8 mouse cellular contexts compared by ENCODE assay signal in genomic region chr5:100719235-100720088, GRCm38 (mm10). TPM values are rescaled to one million over a fixed set of nuclear protein-coding genes. Genes with fewer than 3 reads are reported as not detected.
DNase-seq lines count a peak whose midpoint lies in the region; ATAC-seq and TF ChIP-seq lines count a peak whose summit lies in the region.

TSS of gene Hpse (minus strand) at chr5:100719716.

- no peak for TF ChIP-seq POLR2A in ES-Bruce4 (IDR thresholded peaks at IDR 0.05; ENCODE audit: insufficient read depth, low read length)

- peak; percentile 75 for ATAC-seq in forebrain, embryonic 16.5 days
- peak; percentile 29 to 37; a peak in 3 of 4 replicates for ATAC-seq in hematopoietic stem cell, adult 5-6 weeks (replicated peaks in 1 of 2; ENCODE audit: insufficient read depth in 1 of 2, low FRiP score in 2 of 2, low TSS enrichment in 1 of 2, low read depth in 1 of 2, poor library complexity in 2 of 2, severe bottlenecking in 2 of 2)
- ATAC-seq in limb, embryonic 11.5 days (ENCODE audit: insufficient number of reproducible peaks, low FRiP score, low TSS enrichment, low read depth) = peak; percentile 65; the same call in 1 of the 2 replicates

- H3K4me2 ChIP-seq in forebrain, embryonic 16.5 days (ENCODE audit: low read length) = peak within 1 kb of the TSS; percentile 98
- peak within 1 kb of the TSS; percentile 79 for H3K4me2 ChIP-seq in limb, embryonic 11.5 days (ENCODE audit: low read depth, severe bottlenecking)

- no peak for TF ChIP-seq CTCF in ES-Bruce4 (IDR thresholded peaks at IDR 0.05; ENCODE audit: low read depth, low read length)

- no peaks in the 10 kb centered on the region for H3K9me3 ChIP-seq in ES-Bruce4 (replicated peaks; ENCODE audit: control insufficient read depth, insufficient read depth, low read length, poor library complexity, severe bottlenecking)
- no peaks in the 10 kb centered on the region for H3K9me3 ChIP-seq in forebrain, embryonic 16.5 days (ENCODE audit: control insufficient read depth, low read length)
- H3K9me3 ChIP-seq in limb, embryonic 11.5 days (ENCODE audit: control insufficient read depth, low read length) = no peaks in the 10 kb centered on the region

- H3K9ac ChIP-seq in ES-Bruce4 (ENCODE audit: low read depth, poor library complexity, severe bottlenecking) = peak within 1 kb of the TSS; percentile 49
- peak within 1 kb of the TSS; percentile 59 for H3K9ac ChIP-seq in forebrain, embryonic 16.5 days (replicated peaks; ENCODE audit: low read depth, low read length)
- peak within 1 kb of the TSS; percentile 66 for H3K9ac ChIP-seq in limb, embryonic 11.5 days (ENCODE audit: low read length)

- H3K27ac ChIP-seq in ES-Bruce4 (ENCODE audit: insufficient read depth, low read length) = no peak within 1 kb of the TSS
- H3K27ac ChIP-seq in forebrain, embryonic 16.5 days (ENCODE audit: low read length) = no peak within 1 kb of the TSS
- no peak within 1 kb of the TSS for H3K27ac ChIP-seq in limb, embryonic 11.5 days (replicated peaks; ENCODE audit: low read depth, low read length)

- no peaks in the 10 kb centered on the region for H3K4me1 ChIP-seq in ES-Bruce4 (ENCODE audit: control insufficient read depth, insufficient read depth, low read length)
- H3K4me1 ChIP-seq in forebrain, embryonic 16.5 days (replicated peaks; ENCODE audit: control insufficient read depth, insufficient read depth, low read length) = peaks cover 13% of the 10 kb centered on the region
- H3K4me1 ChIP-seq in limb, embryonic 11.5 days (ENCODE audit: control insufficient read depth, insufficient read depth, low read length) = no peaks in the 10 kb centered on the region

- no peak for TF ChIP-seq EP300 in ES-Bruce4 (IDR thresholded peaks at IDR 0.05; ENCODE audit: insufficient read depth, low read depth, low read length)

- H3K27me3 ChIP-seq in ES-Bruce4 (ENCODE audit: control insufficient read depth, insufficient read depth, low read length, poor library complexity, severe bottlenecking) = no peaks in the 10 kb centered on the region
- H3K27me3 ChIP-seq in forebrain, embryonic 16.5 days (replicated peaks; ENCODE audit: control insufficient read depth, insufficient read depth, low read length) = peaks cover 3% of the 10 kb centered on the region; the same call in 1 of the 2 replicates
- peaks cover 6% of the 10 kb centered on the region for H3K27me3 ChIP-seq in limb, embryonic 11.5 days (ENCODE audit: control insufficient read depth, insufficient read depth, low read length)

- under 1% methylated on average over 40 of the region's 56 CpGs for WGBS in forebrain, embryonic 16.5 days
- under 1% methylated on average over 49 of the region's 56 CpGs for WGBS in limb, embryonic 11.5 days

- DNase-seq in adrenal gland, adult 8-10 months = peak; percentile 5
- peak; percentile 56 for DNase-seq in limb, embryonic 11.5 days (ENCODE audit: low spot score)
- DNase-seq in mesoderm, embryonic 11.5 days (ENCODE audit: low read depth, low spot score) = peak; percentile 43
- DNase-seq in spleen, postnatal 36 days (ENCODE audit: low spot score in 2 of 2) = peak; percentile 50 to 51
- DNase-seq in layer of hippocampus, adult 8-10 months (ENCODE audit: low spot score in 2 of 2) = no peak

- H3K4me3 ChIP-seq in ES-Bruce4 (ENCODE audit: low read depth, low read length) = peak within 1 kb of the TSS; percentile 46
- peak within 1 kb of the TSS; percentile 55 for H3K4me3 ChIP-seq in forebrain, embryonic 16.5 days (replicated peaks; ENCODE audit: low read length)
- peak within 1 kb of the TSS; percentile 45 for H3K4me3 ChIP-seq in limb, embryonic 11.5 days (ENCODE audit: low read depth, low read length)

- no peaks in the 10 kb centered on the region for H3K36me3 ChIP-seq in ES-Bruce4 (ENCODE audit: control insufficient read depth, insufficient read depth, low read length, poor library complexity, severe bottlenecking)
- H3K36me3 ChIP-seq in forebrain, embryonic 16.5 days (ENCODE audit: control insufficient read depth, insufficient read depth) = no peaks in the 10 kb centered on the region
- no peaks in the 10 kb centered on the region for H3K36me3 ChIP-seq in limb, embryonic 11.5 days (ENCODE audit: control insufficient read depth, insufficient read depth, low read length)

RNA-seq across cellular contexts. Expression of gene Hpse, which starts in this region (rescaled TPM):
- polyA plus RNA-seq in ES-Bruce4 (2011; ENCODE audit: insufficient read depth, insufficient read length, low read depth, missing spikeins) = 0.29 TPM in 1 of 2 replicates, not detected in the other
- 1 to 10 TPM in 1 of 4 experiments, under 1 TPM in 3; 0.66 to 1.5 (median 0.75) TPM for total RNA-seq in adrenal gland, adult 8-10 months (2022)
- polyA plus RNA-seq in forebrain, embryonic 16.5 days (2015; fragmentation: Nextera tagmentation; extraction: Ambion mirVana) = 0.10 and 0.36 TPM in 2 replicates
- 7.1 and 7.9 TPM in 2 replicates for total RNA-seq in hematopoietic stem cell, adult 5-6 weeks (2017)
- polyA plus RNA-seq in limb, embryonic 11.5 days (2014; fragmentation: Nextera tagmentation; extraction: Ambion mirVana) = 1.5 and 2.1 TPM in 2 replicates
- total RNA-seq in layer of hippocampus, adult 8-10 months (2022) = 1 to 10 TPM in 1 of 4 experiments, under 1 TPM in 3; 0.33 to 1.3 (median 0.88) TPM

Comparison
In these comparisons a context has a peak if more than half of its experiments do, and no peak if none do; other contexts are left out.
1. Peak in ATAC-seq, H3K4me3 ChIP-seq, H3K9ac ChIP-seq and H3K4me2 ChIP-seq in forebrain, embryonic 16.5 days; RNA of the gene not detected or under 1 TPM.
2. DNase-seq: peak in adrenal gland, adult 8-10 months (single experiment), limb, embryonic 11.5 days (single experiment), mesoderm, embryonic 11.5 days (single experiment) and spleen, postnatal 36 days (2 of 2); none in layer of hippocampus, adult 8-10 months (0 of 2).
3. Peak in every context shown above with its lines, with median percentiles within 50 percentile points of each other: H3K4me3 ChIP-seq, H3K9ac ChIP-seq and ATAC-seq.